Mouse (Mus musculus) bone marrow, adult 2 months (tissue): ENCODE data around the gene Secisbp2l.

Source experiments
- CTCF ChIP-seq: fragments of 200-500 bp; IDR thresholded peaks from 2 replicates; pipeline ENCODE4 v1.5.1; 2011; ENCODE audit warnings: low read length, control low read depth; ENCODE audit not compliant: control insufficient read depth, insufficient read depth
- POLR2A ChIP-seq: fragments of 200-500 bp; IDR thresholded peaks from 2 replicates; pipeline ENCODE4 v1.6.1; 2011; ENCODE audit warnings: low read depth, mild to moderate bottlenecking, control low read depth, low read length, borderline replicate concordance; ENCODE audit not compliant: control insufficient read depth

- TF ChIP-seq CTCF (no peak), POLR2A (no peak)
Observed at GRCm38 (mm10) chr2:125723086-125723407, 59.6 kb downstream of the Secisbp2l start.
